Mouse (Mus musculus): ENCODE data around the gene Mapk8ip1.

Mapk8ip1 gene

GRCm38 (mm10) chr2:92390206-92390930 lies 10.7 kb downstream of the Mapk8ip1 start:
- DNase-seq (ENCODE audit: low read depth, low spot score): no peak

- no peak for DNase-seq (ENCODE audit: low read depth, low spot score)
These were observed 11.4 kb downstream of the Mapk8ip1 start for GRCm38 (mm10) chr2:92389645-92390044.

DNA sequence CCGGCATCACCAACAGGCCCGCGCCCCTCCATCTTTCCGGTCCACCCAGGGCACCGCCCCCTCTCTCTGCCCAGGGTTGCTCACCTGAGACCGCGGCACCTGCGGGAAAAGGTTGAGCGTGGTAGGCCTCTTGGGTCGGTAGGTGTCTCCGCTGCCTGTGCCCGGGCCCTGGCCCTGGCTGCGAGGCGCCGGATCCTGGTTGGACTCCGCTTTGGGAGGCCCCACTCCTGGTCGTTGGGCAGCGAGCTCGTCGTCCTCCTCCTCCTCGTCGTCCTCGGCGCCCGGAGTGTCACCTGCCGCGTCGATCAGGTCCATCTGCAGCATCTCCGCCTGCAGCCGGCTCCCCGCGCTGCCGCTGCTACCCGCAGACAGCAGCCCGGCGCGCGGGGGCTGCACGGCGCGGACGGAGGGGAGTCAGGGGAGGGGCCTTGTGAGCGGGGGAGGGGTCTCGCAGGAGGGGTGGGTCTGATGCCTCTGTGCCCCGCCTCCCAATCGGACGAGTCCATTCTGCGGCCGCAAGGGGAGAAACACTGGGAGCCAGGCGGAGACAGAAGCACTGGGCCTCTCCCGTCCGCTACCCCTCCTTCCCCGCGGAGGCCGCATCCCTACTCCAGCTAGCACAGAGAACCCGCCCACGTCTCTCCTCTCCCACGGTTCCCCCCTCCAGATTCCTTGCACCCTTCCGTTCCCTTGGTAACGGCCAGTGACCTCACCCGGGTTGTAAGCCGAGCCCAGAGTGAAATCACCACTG lies 12.0 kb downstream of the Mapk8ip1 start:
- peak; percentile 73 for DNase-seq (ENCODE audit: low read depth, low spot score)

GRCm38 (mm10) chr2:92388081-92388517 lies 13.0 kb downstream of the Mapk8ip1 start:
- DNase-seq (ENCODE audit: low read depth, low spot score): no peak

GRCm38 (mm10) chr2:92387646-92388045 lies 13.4 kb downstream of the Mapk8ip1 start:
- no peak for DNase-seq (ENCODE audit: low read depth, low spot score)

GRCm38 (mm10) chr2:92386821-92387570 lies 14.1 kb downstream of the Mapk8ip1 start:
- no peak for DNase-seq (ENCODE audit: low read depth, low spot score)

DNA sequence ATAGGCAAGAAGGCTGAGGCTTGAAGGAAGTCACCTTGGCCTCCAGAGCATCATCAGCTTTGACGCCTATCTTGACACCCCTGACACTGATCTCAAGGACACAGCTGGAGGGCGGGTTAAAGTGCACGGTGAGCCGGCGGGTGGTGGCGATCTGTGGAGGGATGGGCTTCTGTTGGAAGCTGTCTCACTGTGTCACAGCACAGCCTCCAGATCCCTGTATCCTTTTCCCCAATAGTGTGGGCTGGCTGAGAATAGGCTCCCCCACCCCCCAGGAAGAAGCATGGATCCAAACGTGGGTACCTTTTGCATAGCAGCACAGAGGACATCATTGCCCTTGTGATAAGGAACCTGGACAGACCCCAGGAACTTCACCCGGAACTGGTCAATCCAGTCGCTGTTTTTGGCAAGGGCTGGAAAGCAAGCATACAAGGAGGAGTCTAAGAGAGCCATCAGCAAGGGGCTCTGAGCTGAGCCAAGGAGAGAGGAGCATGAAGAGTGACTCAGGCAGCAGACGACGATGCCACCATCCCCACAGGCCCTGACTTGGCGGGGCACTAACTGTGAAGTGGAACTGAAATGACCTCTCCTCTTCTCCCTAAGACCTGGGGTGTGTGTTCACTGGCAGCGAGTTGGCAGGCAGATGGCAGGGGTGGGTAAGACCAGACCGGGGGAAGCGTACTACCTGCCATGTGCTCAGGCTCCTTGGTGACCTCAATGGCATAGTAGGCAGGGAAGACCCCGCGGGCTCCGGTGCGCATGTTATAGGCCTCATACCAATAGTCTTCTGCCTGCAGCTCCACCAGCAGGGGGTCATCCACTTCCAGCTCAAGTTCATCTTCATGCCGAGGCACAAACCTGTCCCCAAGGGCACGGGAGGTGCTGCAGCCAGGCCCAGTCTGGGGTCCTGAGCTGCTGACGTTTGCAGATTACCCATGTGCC lies 15.7 kb downstream of the Mapk8ip1 start:
- DNase-seq (ENCODE audit: low read depth, low spot score): no peak

DNA sequence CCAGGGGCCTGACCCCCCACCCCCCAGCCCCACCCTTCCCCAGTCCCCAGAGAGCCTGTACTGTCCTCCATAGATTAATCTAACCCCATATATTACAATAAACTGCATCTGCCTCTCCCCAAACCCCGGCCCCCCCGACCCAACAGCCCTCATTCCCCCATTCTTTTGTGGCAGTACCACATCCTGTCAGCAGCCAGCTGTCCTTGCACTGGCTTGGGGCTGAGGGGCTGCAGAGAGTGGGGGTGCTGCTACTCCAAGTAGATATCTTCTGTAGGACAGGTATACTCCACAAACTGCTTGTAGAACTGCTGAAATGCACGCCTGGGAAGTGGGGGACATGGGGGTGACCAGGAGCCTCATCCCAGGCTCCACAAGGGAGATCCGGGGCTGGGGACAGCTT lies 17.0 kb downstream of the Mapk8ip1 start:
- no peak for DNase-seq (ENCODE audit: low read depth, low spot score)

DNA sequence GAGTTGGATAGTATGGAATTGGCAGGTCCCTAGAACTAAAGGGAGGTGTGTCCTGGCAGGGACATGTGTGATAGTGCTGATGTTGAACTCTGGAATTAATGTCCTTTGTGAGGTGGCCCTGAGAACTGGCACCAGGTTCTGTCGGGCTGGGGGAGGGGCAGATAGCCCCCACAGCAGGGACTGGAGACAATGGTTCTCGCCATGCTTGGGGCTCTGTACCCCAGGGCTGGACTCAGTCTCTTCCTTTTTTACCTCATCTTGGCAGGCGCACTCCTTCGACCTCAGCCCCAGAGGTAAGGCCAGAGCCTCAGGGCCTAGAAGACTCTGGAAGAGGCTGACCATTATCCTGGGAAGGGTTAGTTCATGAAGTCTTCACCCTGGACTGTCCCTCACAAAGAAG lies 18.3 kb downstream of the Mapk8ip1 start:
- DNase-seq (ENCODE audit: low read depth, low spot score): no peak

- DNase-seq (ENCODE audit: low read depth, low spot score): no peak
These were observed 19.0 kb downstream of the Mapk8ip1 start, which contains the start of gene 1700029I15Rik for GRCm38 (mm10) chr2:92381901-92382588. Gene 1700029I15Rik, plus strand, starts transcription at chr2:92382538.

DNA sequence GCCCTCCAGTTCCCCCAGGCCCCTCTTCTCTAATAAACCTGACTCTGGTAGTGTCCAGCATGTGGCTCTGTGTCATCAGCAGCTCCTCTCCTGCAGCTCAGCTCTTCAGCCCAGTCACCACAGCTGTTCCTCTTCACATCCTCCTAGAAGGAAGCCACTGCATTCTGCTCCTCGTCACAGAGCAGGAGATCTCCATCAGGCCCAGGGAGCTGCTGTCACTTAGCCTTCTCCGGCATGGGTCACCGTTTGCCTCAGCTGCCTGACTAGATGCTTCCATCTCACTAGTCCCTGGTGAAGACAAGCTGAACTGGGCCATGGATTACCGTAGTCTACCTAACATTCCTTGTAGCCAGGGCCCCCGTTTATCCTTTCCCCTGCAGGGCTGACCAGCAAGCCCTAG lies 19.9 kb downstream of the Mapk8ip1 start:
- no peak for DNase-seq (ENCODE audit: low read depth, low spot score)

GRCm38 (mm10) chr2:92380495-92381050 lies 20.5 kb downstream of the Mapk8ip1 start:
- DNase-seq (ENCODE audit: low read depth, low spot score): peak; percentile 43

- DNase-seq (ENCODE audit: low read depth, low spot score): peak; percentile 83
These were observed 21.1 kb downstream of the Mapk8ip1 start for GRCm38 (mm10) chr2:92379783-92380494.

GRCm38 (mm10) chr2:92377320-92377719 lies 23.7 kb downstream of the Mapk8ip1 start:
- DNase-seq (ENCODE audit: low read depth, low spot score): no peak

- peak; percentile 26 for DNase-seq (ENCODE audit: low read depth, low spot score)
These were observed 24.8 kb downstream of the Mapk8ip1 start for GRCm38 (mm10) chr2:92376300-92376699.

- no peak for DNase-seq (ENCODE audit: low read depth, low spot score)
These were observed 25.3 kb downstream of the Mapk8ip1 start for GRCm38 (mm10) chr2:92375788-92376187.

GRCm38 (mm10) chr2:92375099-92375623 lies 25.9 kb downstream of the Mapk8ip1 start:
- peak; percentile 96 for DNase-seq (ENCODE audit: low read depth, low spot score)

DNA sequence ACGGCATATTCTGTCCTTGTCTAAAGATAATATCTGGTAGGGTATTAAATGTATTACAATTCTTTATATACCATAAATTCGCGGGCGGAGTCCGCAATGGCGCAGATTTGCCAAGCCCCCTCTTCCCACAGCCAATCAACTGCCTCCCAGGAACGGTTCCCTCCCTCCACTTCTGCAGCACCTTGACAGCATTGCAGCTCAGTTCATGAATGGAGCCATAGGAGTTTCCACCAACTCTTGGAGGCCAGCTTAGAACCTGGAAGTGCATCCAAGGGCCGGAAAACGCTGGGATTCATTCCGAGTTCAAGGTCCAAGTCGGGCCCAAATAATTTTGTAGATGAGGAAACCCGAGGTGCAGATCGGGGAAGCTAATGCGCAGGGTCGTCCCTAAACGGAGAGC lies 26.5 kb downstream of the Mapk8ip1 start, which contains the start of the genes Pex16 and Large2:
TSS of gene Pex16 (plus strand) at position 163 of the 400 bp plus-strand sequence.
TSS of gene Large2 (minus strand) at position 356 of the 400 bp plus-strand sequence.
- peak; percentile 76 for DNase-seq (ENCODE audit: low read depth, low spot score)

GRCm38 (mm10) chr2:92373437-92373813 lies 27.6 kb downstream of the Mapk8ip1 start:
- DNase-seq (ENCODE audit: low read depth, low spot score): no peak
